Mouse (Mus musculus) embryonic facial prominence, embryonic 10.5 days (tissue): ENCODE measurements around the gene Polq. TPM values are rescaled to one million over a fixed set of nuclear protein-coding genes. Genes with fewer than 3 reads are reported as not detected.

Source experiments
- DNase-seq: peaks from one replicate; pipeline ENCODE4 v3.0.0-alpha.2; 2017; ENCODE audit warnings: low spot score
- H3K27ac ChIP-seq: fragments of 300-500 bp; sonication (generic); replicated peaks from 2 replicates; pipeline ENCODE4 v1.5.1; 2016; ENCODE audit warnings: mild to moderate bottlenecking
- H3K27me3 ChIP-seq: fragments of 300-500 bp; sonication (generic); replicated peaks from 2 replicates; pipeline ENCODE4 v1.6.1; 2016; ENCODE audit warnings: low read depth, mild to moderate bottlenecking; ENCODE audit not compliant: poor library complexity, severe bottlenecking
- H3K36me3 ChIP-seq: fragments of 300-500 bp; sonication (generic); replicated peaks from 2 replicates; pipeline ENCODE4 v1.6.1; 2016; ENCODE audit warnings: mild to moderate bottlenecking, moderate library complexity
- H3K4me1 ChIP-seq: fragments of 300-500 bp; sonication (generic); 2 replicates; pipeline ENCODE4 v1.6.1; 2016
- H3K4me3 ChIP-seq: fragments of 300-500 bp; sonication (generic); 2 replicates; pipeline ENCODE4 v1.5.1; 2016; ENCODE audit warnings: mild to moderate bottlenecking, moderate library complexity
- H3K9me3 ChIP-seq: fragments of 300-500 bp; sonication (generic); 2 replicates; pipeline ENCODE4 v1.6.1; 2016; ENCODE audit warnings: mild to moderate bottlenecking
- WGBS: fragments of 180-500 bp; shearing (Covaris S2); methylation state at CpG from one replicate; pipeline ENCODE4 v1.1.7; 2016; 5-methylcytosine and 5-hydroxymethylcytosine counted together
- polyA plus RNA-seq: library from polyadenylated mRNA; unstranded; fragments of >200 nt; fragmentation: Nextera tagmentation; extraction: Ambion mirVana; gene quantifications from 2 replicates; pipeline ENCODE4 v1.2.1, GENCODE M21; 2016

The Polq gene
- polyA plus RNA-seq, 1 experiment from 2014 or later: 11.9 TPM

DNA sequence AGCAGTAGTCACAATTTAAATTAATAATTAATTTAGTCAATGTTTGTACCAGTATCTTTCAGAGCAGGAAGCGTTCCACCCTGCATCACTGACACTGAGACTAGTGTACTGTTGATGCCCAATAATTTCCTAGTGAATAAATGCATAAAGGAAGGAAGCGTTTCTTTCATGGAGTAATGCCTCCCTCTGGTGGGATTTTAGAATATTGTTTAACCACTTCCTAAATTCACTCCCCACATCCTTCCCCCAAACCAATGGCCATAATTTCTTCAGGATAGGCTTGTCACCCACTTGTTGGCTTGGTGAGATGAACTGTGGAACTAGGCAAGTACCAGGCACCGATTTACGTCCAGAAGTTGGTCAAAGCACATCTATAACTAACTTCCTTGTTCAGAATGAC, 1.2 kb upstream of the Polq start:
- Histone ChIP-seq H3K27ac (no peak overlapping the region), H3K9me3 (no peaks in the 10 kb centered on the region), H3K27me3 (no peaks in the 10 kb centered on the region), H3K4me1 (peaks cover 16% of the 10 kb centered on the region), H3K36me3 (peaks cover 17% of the 10 kb centered on the region), H3K4me3 (peak overlapping the region; percentile 5; the same call in 1 of the 2 replicates)
- no peak for DNase-seq
- WGBS: 70% methylated on average over 4 of the region's 4 CpGs

GRCm38 (mm10) chr16:37011922-37012289, 320 bp downstream of the Polq start:
- WGBS: under 1% methylated on average over 26 of the region's 26 CpGs
- Histone ChIP-seq H3K4me1 (peaks cover 16% of the 10 kb centered on the region), H3K27ac (peak overlapping the region; percentile 88), H3K9me3 (no peaks in the 10 kb centered on the region), H3K36me3 (peaks cover 24% of the 10 kb centered on the region), H3K4me3 (peak overlapping the region; percentile 98), H3K27me3 (no peaks in the 10 kb centered on the region)
- no peak for DNase-seq

- Histone ChIP-seq H3K36me3 (peaks cover 24% of the 10 kb centered on the region), H3K4me3 (peak overlapping the region; percentile 98), H3K9me3 (no peaks in the 10 kb centered on the region), H3K27ac (peak overlapping the region; percentile 88), H3K4me1 (peaks cover 16% of the 10 kb centered on the region), H3K27me3 (no peaks in the 10 kb centered on the region)
- WGBS: 61% methylated on average over 5 of the region's 5 CpGs
- DNase-seq: no peak
Measured at GRCm38 (mm10) chr16:37012336-37012735, 750 bp downstream of the Polq start.

DNA sequence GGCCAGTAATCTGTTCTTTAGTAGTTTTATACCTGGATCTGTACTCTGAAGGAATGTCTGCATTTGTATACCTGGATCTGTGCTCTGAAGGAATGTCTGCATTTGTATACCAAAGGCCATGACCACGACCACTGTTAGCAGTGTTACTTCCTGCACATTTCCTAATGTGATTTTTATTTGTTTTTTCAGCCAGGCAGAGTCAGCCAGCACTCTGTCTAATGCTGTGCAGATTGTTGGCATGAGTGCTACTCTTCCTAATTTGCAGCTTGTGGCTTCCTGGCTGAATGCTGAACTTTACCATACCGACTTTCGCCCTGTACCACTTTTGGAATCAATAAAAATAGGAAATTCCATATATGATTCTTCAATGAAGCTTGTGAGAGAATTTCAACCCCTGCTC, 16.0 kb downstream of the Polq start:
- no peak overlapping the region for H3K27ac ChIP-seq
- H3K4me1 ChIP-seq: no peaks in the 10 kb centered on the region
- no peak overlapping the region for H3K4me3 ChIP-seq
- no peaks in the 10 kb centered on the region for H3K9me3 ChIP-seq
- WGBS: 85% methylated on average over 3 of the region's 3 CpGs
- no peaks in the 10 kb centered on the region for H3K27me3 ChIP-seq
- no peak for DNase-seq
- H3K36me3 ChIP-seq: peaks cover 69% of the 10 kb centered on the region

- 81% methylated on average over 3 of the region's 3 CpGs for WGBS
- no peak overlapping the region for H3K4me3 ChIP-seq
- no peak overlapping the region for H3K27ac ChIP-seq
- H3K9me3 ChIP-seq: no peaks in the 10 kb centered on the region
- H3K36me3 ChIP-seq: peaks cover 76% of the 10 kb centered on the region
- DNase-seq: no peak
- no peaks in the 10 kb centered on the region for H3K4me1 ChIP-seq
- no peaks in the 10 kb centered on the region for H3K27me3 ChIP-seq
Measured at GRCm38 (mm10) chr16:37031996-37032395, 20.4 kb downstream of the Polq start.

DNA sequence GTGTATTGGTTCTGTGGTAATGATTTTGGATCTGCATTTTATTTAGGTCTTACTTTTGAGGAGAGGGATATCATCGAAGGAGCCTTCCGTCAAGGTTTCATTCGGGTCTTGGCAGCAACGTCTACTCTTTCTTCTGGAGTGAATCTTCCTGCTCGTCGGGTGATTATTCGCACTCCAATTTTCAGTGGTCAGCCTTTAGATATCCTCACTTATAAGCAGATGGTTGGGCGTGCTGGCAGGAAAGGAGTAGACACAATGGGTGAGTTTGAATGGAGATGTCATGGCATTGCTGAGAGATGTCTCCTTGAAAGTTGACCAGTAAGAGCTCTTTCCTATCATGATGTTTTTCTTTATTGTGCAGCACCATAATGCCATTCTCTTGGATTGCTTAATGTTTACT, 23.2 kb downstream of the Polq start:
- no peaks in the 10 kb centered on the region for H3K4me1 ChIP-seq
- H3K36me3 ChIP-seq: peaks cover 71% of the 10 kb centered on the region
- no peak for DNase-seq
- no peaks in the 10 kb centered on the region for H3K27me3 ChIP-seq
- WGBS: 95% methylated on average over 8 of the region's 8 CpGs
- no peak overlapping the region for H3K27ac ChIP-seq
- no peak overlapping the region for H3K4me3 ChIP-seq
- H3K9me3 ChIP-seq: no peaks in the 10 kb centered on the region

DNA sequence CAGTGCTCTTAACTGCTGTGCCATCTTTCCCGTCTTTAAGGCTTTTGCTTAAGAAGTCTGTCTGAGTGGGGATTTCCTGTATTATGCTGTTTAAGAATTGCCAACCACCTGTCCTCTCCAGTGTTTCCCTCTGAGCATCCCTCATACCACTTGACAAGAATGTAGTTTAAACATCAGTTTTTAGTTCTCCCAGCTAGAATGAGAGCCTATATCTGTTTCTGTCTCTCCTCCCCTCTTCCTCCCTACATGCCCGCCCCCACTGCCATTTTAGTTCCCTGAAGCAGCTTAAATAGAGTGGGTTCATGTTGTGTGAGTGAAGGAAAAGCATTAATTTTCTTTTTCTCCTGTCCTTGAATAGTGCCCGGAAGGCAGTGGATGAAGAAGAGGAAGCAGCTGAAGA, 48.0 kb downstream of the Polq start:
- DNase-seq: no peak
- Histone ChIP-seq H3K27me3 (no peaks in the 10 kb centered on the region), H3K4me3 (no peak overlapping the region), H3K4me1 (no peaks in the 10 kb centered on the region), H3K9me3 (no peaks in the 10 kb centered on the region; the same call in 1 of the 2 replicates), H3K36me3 (peaks cover 69% of the 10 kb centered on the region), H3K27ac (no peak overlapping the region)
- 87% methylated on average over 3 of the region's 3 CpGs for WGBS

DNA sequence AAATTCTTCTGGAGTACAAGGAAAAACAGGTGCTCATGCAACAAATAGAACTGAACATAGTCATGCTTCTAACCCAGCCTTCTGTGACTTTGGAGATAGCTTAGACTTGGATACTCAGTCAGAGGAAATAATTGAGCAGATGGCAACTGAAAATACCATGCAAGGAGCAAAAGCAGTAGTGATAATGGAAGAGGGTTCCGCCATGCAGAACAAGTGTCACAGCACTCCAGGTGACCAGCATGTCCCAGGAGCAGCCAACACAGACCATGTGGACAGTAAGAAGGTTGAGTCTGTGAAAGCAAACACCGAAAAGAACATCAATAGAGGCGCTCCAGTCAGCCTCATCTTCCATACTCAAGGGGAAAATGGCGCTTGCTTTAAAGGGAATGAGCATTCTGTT, 49.7 kb downstream of the Polq start:
- WGBS: 96% methylated on average over 4 of the region's 4 CpGs

DNA sequence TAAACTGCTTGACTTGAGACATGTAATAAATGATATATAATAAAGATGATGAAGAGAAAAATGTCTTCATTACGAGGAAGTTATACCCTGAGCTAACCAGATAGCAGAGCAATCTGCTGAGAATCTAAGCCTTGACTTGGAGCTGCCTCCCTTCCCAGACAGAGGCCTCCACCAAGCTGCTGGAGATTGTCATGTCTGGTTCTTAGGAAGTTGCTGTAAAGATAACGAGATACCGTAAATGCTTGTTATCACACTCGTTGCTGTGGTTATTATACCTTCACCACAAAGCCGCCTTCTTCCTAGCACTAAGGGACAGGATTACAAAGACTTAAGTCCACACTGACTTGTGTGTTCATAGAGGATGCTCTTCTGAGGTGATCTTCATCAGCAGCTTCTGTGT, 60.8 kb downstream of the Polq start:
- Histone ChIP-seq H3K27ac (no peak overlapping the region), H3K4me3 (no peak overlapping the region), H3K9me3 (no peaks in the 10 kb centered on the region), H3K4me1 (no peaks in the 10 kb centered on the region), H3K36me3 (peaks cover 60% of the 10 kb centered on the region), H3K27me3 (no peaks in the 10 kb centered on the region)
- 92% methylated on average over 5 of the region's 5 CpGs for WGBS
- DNase-seq: no peak

More for the DNA sequence above, 49.7 kb downstream of the Polq start:
- H3K27me3 ChIP-seq: no peaks in the 10 kb centered on the region
- no peak for DNase-seq
- no peak overlapping the region for H3K27ac ChIP-seq
- H3K9me3 ChIP-seq: no peaks in the 10 kb centered on the region; the same call in 1 of the 2 replicates
- no peak overlapping the region for H3K4me3 ChIP-seq
- H3K4me1 ChIP-seq: no peaks in the 10 kb centered on the region
- H3K36me3 ChIP-seq: peaks cover 76% of the 10 kb centered on the region

GRCm38 (mm10) chr16:37089648-37090047, 78.1 kb downstream of the Polq start:
- Histone ChIP-seq H3K36me3 (peaks cover 85% of the 10 kb centered on the region), H3K4me3 (no peak overlapping the region), H3K27ac (no peak overlapping the region), H3K9me3 (no peaks in the 10 kb centered on the region), H3K4me1 (no peaks in the 10 kb centered on the region), H3K27me3 (no peaks in the 10 kb centered on the region)
- DNase-seq: no peak
- WGBS: 96% methylated on average over 1 of the region's 1 CpGs

GRCm38 (mm10) chr16:37094169-37094833, 82.7 kb downstream of the Polq start:
- Histone ChIP-seq H3K9me3 (no peaks in the 10 kb centered on the region), H3K27me3 (no peaks in the 10 kb centered on the region), H3K27ac (no peak overlapping the region), H3K36me3 (peaks cover 92% of the 10 kb centered on the region), H3K4me3 (no peak overlapping the region), H3K4me1 (no peaks in the 10 kb centered on the region)
- no peak for DNase-seq
- 90% methylated on average over 4 of the region's 4 CpGs for WGBS

- H3K27ac ChIP-seq: no peak overlapping the region
- peaks cover 3% of the 10 kb centered on the region for H3K4me1 ChIP-seq
- no peak overlapping the region for H3K4me3 ChIP-seq
- no peak for DNase-seq
- WGBS: 27% methylated on average over 5 of the region's 5 CpGs
- no peaks in the 10 kb centered on the region for H3K27me3 ChIP-seq
- H3K9me3 ChIP-seq: no peaks in the 10 kb centered on the region
- H3K36me3 ChIP-seq: no peaks in the 10 kb centered on the region
Measured at GRCm38 (mm10) chr16:37108763-37109162, 97.2 kb downstream of the Polq start.

DNA sequence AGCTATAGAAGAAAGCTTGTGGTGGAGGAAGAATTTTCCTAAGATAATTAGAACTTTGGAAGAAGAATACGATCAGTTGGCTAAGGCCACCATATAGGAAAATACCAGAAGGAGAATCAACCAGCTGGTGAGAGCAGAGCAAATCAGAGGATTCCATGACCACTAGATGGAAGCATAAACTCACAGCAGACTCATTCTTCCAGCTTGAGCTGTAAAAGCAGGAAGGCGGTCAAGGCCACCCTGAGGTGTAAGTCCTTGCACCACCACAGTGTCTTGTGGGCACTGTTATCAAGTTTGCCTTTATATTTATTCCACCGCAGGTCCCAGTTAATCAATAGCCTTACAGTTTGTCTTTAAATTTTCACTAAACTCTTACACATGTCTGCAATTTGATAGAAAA, 97.7 kb downstream of the Polq start:
- Histone ChIP-seq H3K9me3 (no peaks in the 10 kb centered on the region), H3K4me1 (peaks cover 3% of the 10 kb centered on the region), H3K4me3 (no peak overlapping the region), H3K36me3 (no peaks in the 10 kb centered on the region), H3K27me3 (no peaks in the 10 kb centered on the region), H3K27ac (no peak overlapping the region)
- WGBS: 45% methylated on average over 3 of the region's 3 CpGs
- DNase-seq: peak; percentile 50
